Mouse (Mus musculus): ENCODE results near the gene Olfr1462.

The Olfr1462 gene

DNA sequence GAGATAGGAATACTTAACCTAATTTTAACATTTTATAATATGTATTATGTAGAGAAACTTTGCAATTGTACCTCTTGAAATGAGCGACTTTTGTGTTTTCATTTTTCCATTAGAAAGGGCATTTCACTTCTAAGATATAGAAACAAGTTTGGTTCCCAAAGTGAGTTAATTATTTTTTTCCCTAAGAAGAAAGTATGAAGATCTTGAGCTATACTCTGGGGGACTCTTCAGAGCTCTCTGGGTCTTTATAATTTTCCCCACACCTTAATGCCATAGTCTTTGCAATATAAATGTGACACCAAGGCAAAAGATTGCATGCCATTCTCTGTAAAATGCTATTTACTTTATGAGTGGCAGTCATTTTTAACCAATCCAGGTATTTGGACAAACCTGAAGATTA, at the start of gene Olfr1462:
Olfr1462 (plus strand) TSS at position 301 of the 400 bp plus-strand sequence.
- DNase-seq (ENCODE audit: low spot score in 2 of 2), result no peak

GRCm38 (mm10) chr19:13149449-13149848, 36.1 kb upstream of the Olfr1462 start, which contains the start of gene Olfr1459:
TSS of gene Olfr1459 (minus strand) at chr19:13149549.
- DNase-seq (ENCODE audit: low spot score in 2 of 2), result no peak

GRCm38 (mm10) chr19:13162700-13163099, 22.8 kb upstream of the Olfr1462 start, which contains the start of gene Olfr1461:
TSS of gene Olfr1461 (plus strand) at chr19:13163000.
- no peak for DNase-seq (ENCODE audit: low spot score in 2 of 2)

- no peak for DNase-seq (ENCODE audit: low spot score in 2 of 2)
These were observed 36.1 kb downstream of the Olfr1462 start for GRCm38 (mm10) chr19:13221666-13222065.

DNA sequence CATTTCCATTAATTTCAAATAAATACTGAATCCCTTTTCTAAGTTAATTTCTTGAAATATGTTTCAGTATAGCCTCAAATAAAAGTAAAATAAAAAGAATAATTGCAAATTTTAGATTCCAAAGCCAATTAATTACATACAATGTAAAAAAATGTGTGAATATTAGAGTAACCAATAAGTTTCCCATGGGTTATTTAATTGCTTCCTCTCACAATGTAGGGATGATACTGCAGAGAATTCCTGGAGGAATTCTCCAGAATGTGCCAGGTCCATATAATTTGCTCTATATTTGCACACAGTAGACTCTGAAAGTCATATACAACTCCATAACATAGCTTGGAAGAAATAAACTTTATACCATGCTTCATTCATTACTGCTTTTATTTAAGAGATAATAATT, 45.5 kb downstream of the Olfr1462 start, which contains the start of gene Olfr1463:
Olfr1463 (plus strand) TSS at position 301 of the 400 bp plus-strand sequence.
- DNase-seq (ENCODE audit: low spot score in 2 of 2), result no peak

Data from left cerebral cortex, adult 9 months (tissue).